Mouse (Mus musculus) cerebellum, postnatal 10 days (tissue): ENCODE results near the gene Vangl1.

Source experiments
- DNase-seq, 2 experiments: peaks; one replicate each; pipeline ENCODE4 v3.0.0; 2021; ENCODE audit warnings: mixed read lengths in 2 of 2

Vangl1 gene

GRCm38 (mm10) chr3:102203781-102204721 is at the start of gene Vangl1:
TSS of gene Vangl1 (minus strand) at chr3:102204693.
- peak; percentile 70 to 82 for DNase-seq

DNA sequence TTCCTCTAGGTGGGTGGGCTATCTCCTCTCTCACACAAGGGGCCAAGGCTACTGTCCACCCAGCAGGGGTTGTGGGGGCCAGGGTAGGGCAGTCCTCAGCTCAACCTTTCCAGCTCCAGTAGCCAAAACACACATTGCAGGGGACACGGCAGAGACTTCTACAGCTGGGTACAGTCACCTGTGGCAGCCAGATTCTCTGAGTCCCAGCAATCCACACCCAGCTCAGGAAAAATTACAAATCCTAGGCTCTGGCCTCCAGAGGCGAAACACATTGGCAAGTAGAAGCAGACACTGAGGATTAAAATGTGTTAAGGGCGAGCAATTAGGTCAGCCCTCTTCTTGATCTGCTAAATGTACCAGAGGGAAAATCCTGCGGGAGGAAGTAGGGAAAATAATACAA is 49.1 kb upstream of the Vangl1 start:
- DNase-seq = no peak

DNA sequence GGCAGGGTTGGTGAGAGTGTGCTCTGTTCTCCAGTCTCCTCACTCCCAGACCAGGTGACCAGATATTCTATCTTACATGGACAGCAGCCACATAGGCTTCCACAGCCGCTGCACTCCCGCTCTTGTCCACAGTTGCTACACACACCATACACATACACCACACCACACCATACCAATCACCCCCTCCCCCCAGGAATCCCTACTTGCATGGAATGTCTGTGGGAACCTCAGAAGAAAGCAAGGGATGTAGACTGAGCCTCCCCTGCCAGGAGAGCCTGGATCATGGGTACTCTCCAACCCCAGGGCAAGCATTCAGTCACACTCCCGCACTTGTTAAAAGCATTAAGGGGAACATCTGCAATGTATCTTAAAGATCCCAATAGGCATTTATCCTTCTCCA is 48.4 kb upstream of the Vangl1 start:
- DNase-seq = no peak

DNA sequence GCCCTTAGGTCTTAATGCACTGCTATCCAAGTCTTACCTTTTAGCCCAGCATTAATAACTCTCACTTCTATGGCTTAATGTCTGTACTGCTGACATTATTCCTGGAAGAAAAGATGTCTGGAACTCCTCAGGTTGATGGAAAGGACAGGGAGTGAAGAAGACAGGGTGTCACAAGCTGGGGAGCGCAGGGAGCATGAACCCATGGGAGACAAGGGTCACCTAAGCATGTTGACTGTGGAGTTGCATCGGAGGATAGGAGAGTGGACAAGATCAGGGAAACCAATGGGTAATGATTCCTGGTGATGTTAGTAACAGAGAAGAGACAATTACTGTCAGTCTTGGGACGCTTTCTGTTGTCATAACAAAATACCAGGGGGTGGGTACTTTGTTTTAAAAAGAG is 46.4 kb upstream of the Vangl1 start:
- no peak for DNase-seq

DNA sequence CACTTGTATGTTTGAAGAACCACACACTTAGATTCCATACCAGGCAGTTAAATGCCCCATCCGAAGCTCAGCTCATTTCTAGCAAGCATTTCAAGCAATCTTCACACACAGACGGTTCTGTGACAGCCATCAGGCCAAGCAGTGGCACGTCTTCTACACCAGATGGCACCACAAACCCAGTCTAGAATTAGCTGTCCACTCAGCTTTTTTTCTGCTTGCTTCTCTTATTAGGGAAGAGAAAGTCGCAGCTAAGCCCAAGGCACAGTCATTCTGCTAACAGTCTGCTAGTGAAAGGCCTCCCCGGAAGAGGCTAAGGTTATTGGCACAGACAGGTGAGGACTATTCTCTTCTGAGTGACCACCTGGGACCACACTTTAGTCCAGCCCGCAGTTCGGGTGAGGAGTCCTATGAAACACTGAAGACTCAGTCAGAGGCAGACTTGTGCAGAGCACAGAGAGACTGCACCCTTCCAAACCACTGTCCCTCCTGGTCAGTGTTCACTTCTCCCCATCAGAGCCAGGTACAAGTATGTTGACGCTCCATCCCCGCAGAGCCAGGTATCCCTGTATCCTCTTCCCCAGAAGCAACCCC is 45.0 kb upstream of the Vangl1 start:
- DNase-seq = peak; percentile 82 to 84

DNA sequence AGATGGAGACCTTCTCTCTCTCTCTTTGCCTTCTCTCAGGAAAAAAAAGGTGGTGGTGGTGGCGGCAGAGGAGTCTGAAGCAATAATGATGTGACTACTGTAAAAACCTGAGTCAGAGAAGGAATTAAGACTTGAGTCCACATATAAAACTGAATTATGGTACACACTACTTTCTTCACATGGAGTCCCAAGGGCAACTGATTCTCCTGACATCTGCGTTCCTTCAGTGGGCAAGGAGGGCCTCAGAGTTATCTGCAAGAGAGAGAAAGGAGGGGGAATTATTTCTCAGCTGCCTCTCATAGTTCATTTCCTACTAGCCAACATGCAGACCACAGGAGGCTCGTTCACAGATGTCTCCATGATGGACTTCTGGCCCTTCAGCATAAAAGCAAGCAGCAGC is 40.1 kb upstream of the Vangl1 start:
- DNase-seq = no peak

GRCm38 (mm10) chr3:102242854-102243253 is 38.4 kb upstream of the Vangl1 start:
- peak; percentile 67 to 76 for DNase-seq

DNA sequence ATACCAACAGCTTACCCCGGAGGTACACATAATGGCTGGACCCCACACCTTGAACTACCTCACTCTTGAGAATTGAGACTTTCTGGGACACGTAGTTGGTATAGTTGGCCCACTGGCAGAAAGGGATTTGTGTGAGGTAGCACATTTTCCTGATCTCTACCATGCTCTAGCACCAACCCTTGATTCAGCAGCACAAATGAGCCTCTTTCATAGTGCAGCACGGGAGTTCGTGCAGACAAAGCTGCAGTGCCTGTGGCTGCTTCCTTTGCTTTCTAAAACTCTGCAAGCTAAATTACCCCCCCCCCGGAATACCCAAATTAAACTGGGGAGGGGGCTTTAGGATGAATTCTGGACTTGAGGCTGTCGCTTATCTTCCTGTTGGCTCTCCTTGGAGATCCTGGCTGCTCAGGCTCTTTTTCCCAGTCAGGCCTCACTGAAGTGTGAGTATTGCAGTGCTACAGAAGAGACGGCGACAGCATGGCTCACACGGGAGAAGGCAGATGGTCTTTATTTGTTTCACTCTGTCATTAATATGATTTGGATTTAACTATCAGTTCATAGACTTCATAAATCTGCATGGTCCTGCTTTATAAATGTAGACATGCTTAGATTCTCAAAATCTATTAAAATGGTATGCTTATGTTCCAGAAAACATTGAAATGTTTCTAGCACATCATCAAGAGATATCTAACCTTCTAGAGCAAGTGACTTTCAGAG is 27.1 kb upstream of the Vangl1 start:
- peak in 1 of 2 experiments; percentile 12 for DNase-seq

DNA sequence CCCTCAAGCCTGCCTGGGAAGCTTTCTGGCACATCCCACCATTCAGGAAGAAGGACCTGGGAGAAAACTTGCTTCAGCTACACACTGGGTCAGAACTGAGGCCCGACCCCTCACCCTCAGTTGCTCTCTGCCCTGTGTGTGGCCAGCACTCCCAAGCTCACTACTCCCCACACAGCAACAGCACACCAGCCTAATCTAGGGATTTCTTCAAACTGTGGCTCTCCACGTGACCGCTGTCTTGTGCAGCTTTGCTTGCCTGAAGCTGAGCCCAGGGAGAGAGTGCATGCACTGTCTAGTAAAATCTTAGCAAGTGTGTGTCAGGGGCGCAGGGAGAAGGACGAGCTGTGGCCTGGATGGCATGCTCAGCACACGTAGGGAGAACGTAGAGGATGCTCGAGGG is 18.3 kb upstream of the Vangl1 start:
- no peak for DNase-seq

GRCm38 (mm10) chr3:102218301-102218700 is 13.8 kb upstream of the Vangl1 start:
- no peak for DNase-seq

GRCm38 (mm10) chr3:102214736-102215135 is 10.2 kb upstream of the Vangl1 start:
- DNase-seq = no peak

GRCm38 (mm10) chr3:102214299-102214698 is 9.8 kb upstream of the Vangl1 start:
- DNase-seq = no peak

GRCm38 (mm10) chr3:102212896-102213295 is 8.4 kb upstream of the Vangl1 start:
- DNase-seq = no peak

DNA sequence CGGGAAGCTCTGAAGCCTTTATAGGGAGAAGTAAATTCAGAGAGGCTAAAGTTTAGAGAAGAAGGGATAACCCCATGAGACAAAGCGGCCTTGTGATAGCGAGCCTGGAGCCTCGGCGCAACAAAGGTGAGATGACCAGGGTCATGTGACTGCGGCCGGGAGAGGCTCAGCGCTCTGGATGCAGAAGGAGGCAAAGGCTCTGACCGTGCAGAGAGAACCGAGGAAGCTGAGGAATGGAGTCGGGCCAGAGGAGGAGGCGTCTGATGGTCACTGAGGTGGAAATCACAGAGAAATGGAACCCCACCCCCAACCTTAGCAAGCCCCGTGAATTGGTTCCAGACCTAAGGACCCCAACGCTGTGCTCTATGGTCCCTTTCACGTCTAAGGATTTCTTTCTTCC is 7.8 kb upstream of the Vangl1 start:
- DNase-seq = no peak

GRCm38 (mm10) chr3:102211340-102211739 is 6.8 kb upstream of the Vangl1 start:
- no peak for DNase-seq

- peak; percentile 62 for DNase-seq
Observed at GRCm38 (mm10) chr3:102210775-102211174, 6.3 kb upstream of the Vangl1 start.

DNA sequence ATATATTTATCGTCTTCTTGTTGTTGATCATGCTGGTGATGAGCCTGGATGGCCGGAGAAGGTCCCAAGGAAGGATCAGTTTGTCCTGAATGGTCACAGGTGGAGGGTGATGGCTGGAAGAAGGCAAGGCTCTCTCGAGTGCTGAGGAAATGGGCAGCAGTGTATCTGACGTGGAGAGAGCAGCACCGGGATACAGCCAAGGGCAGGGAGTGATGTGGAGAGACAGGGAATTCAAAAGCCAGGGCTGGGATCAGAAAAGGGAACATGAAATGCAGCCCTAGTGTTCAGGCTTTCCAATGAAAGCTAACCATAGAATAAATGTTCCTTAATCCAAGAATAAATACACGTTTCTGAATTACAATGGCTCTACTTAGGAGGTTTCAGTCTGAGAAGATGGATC is 4.4 kb upstream of the Vangl1 start:
- no peak for DNase-seq

GRCm38 (mm10) chr3:102205458-102205830 is 951 bp upstream of the Vangl1 start:
- DNase-seq = no peak

DNA sequence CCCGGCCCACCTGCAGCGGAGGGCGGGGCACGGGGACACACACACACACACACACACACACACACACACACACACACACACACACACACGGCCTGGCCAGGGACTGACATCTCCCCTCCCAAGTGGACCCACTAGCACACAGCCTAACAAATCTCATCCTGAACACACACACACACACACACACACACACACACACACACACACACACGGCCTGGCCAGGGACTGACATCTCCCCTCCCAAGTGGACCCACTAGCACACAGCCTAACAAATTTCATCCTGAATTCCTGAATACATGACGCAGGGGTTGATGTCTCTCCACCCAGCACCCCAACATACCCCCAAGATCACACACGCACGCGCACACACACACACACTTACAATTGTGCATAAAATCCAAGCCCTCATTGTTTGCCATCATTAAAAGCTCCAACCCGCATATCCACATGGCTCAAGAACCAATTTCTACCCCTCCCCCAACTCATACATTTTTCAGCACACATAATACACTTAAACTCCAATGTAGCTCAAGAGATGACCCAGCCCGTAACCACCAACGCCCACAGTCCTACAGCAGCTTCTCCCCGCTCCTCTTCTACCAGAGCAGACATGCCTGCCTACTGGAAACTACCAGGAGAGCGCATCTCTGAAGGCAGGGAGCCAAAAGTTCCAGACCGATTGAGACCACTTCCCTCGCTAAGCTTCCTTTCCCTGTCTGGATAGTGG is 403 bp upstream of the Vangl1 start:
- DNase-seq = peak; percentile 46 to 58

DNA sequence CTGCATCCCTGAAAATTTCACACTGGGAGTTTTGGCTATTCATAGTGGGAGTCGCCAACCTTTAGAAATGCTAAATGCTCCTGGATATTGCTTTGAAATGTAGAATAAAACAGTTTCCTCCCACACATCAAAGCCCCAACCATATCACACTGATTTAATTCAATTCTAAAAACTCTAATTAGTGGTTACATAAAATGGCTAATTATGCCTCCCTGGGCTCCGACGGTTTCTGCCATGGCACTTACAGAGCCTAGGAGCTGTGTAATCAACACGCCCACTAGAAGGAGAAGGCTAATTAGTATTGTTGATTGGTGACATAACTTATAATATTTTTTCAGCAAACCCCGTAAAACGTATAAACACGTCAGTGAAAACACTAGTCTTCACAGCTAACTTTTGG is 1.4 kb downstream of the Vangl1 start:
- DNase-seq = no peak

DNA sequence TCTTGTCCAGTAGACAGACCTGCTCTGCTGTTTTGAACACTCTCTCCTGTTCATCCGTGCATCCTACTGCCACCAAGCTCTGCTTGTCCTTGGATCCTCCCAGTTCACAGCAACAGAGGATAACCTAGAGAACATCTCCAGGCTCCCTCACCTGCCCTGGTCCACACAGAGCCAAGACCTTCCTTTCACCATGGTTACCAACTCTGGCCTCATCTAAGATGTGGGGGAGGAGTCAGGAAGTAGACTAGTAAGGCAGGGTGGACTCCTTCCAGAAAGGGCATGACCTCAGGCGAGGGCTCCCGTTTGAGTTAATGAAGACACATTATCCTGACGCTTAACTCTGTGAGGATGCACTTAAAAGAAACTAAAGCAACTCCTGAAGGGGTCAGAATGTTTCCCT is 4.5 kb downstream of the Vangl1 start:
- DNase-seq = no peak

- DNase-seq = no peak
Observed at GRCm38 (mm10) chr3:102199226-102199625, 5.3 kb downstream of the Vangl1 start.

DNA sequence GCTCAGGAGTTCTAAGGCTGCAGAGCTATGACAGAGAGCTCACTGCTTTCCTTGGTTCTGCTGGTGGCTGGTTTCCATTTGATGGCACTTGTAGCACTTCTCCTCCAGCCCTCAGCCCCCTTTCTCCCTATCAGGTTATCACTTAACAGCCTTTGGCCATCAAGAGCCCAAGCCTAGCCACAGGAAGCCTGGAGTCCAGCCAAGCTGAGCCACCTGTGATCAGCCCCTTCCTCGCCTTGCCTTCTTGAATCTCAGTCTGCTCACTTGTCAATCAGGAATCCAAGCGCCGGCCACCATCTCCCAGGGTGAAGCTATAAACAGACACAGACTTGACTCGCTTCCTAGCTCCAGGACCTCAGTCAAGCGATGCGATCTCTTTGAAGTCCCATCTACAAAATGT is 6.0 kb downstream of the Vangl1 start:
- DNase-seq = peak; percentile 62 to 69
